Mouse (Mus musculus): ENCODE data around the gene Mrfap1. TPM values are rescaled to one million over a fixed set of nuclear protein-coding genes. Genes with fewer than 3 reads are reported as not detected.
A peak's percentile ranks its signal among the peaks of the same experiment; 100 is the strongest.

Gene Mrfap1
- polyA plus RNA-seq, 1 experiment, result 12.6 TPM

- Histone ChIP-seq H3K36me3 (ENCODE audit: control insufficient read depth) (peaks cover 25% of the 10 kb centered on the region), H3K27me3 (ENCODE audit: control insufficient read depth) (peaks cover 3% of the 10 kb centered on the region; the same call in 1 of the 2 replicates), H3K4me3 (replicated peaks) (peak overlapping the region; percentile 85), H3K4me1 (ENCODE audit: control insufficient read depth) (peaks cover 62% of the 10 kb centered on the region), H3K9me3 (ENCODE audit: control insufficient read depth, low read length) (peaks cover 2% of the 10 kb centered on the region; the same call in 1 of the 2 replicates)
- no peak for TF ChIP-seq GATA1 (IDR thresholded peaks at IDR 0.05; ENCODE audit: low read length)
Measured at GRCm38 (mm10) chr5:36747071-36747470, 49.5 kb downstream of the Mrfap1 start.

Other genes with a start within 250 kb of the Mrfap1 start
- 0.42 and 0.47 TPM in 2 replicates for gene Tbc1d14, start 203.5 kb downstream of the Mrfap1 start, polyA plus RNA-seq (2012)
- gene D5Ertd579e, start 100.7 kb downstream of the Mrfap1 start, polyA plus RNA-seq (2012), result 1.6 and 2.0 TPM in 2 replicates
- 3.2 and 3.5 TPM in 2 replicates for gene Bloc1s4, start 48.1 kb downstream of the Mrfap1 start, polyA plus RNA-seq (2012)
- gene Man2b2, start 33.9 kb upstream of the Mrfap1 start, polyA plus RNA-seq (2012), result 0.67 and 0.69 TPM in 2 replicates
- gene Ppp2r2c, start 71.7 kb upstream of the Mrfap1 start, polyA plus RNA-seq (2012), result not detected in 2 replicates
- gene Wfs1, start 192.4 kb upstream of the Mrfap1 start, polyA plus RNA-seq (2012), result 0.02 TPM in 1 of 2 replicates, not detected in the other